Mouse (Mus musculus) G1E (cell line): ENCODE data around the gene Cbx3. TPM values are rescaled to one million over a fixed set of nuclear protein-coding genes. Genes with fewer than 3 reads are reported as not detected.
A peak's percentile ranks its signal among the peaks of the same experiment; 100 is the strongest.
"Not testable (repeated sequence)": the region's sequence is repeated elsewhere in the genome, so short reads cannot be mapped to it uniquely, and the experiment has no call there.

Experiments
- ATAC-seq: 2 replicates; pipeline ENCODE4 v1.8.0; 2016; ENCODE audit warnings: mild to moderate bottlenecking; ENCODE audit not compliant: insufficient number of reproducible peaks, poor library complexity, low FRiP score, severe bottlenecking; ENCODE audit errors: extremely low read depth
- DNase-seq: peaks from one replicate; pipeline ENCODE4 v3.0.0; 2012; ENCODE audit warnings: low spot score
- H3K27me3 ChIP-seq: 2 replicates; pipeline ENCODE4 v1.6.1; 2012; ENCODE audit warnings: mild to moderate bottlenecking, low read length, inconsistent platforms; ENCODE audit not compliant: insufficient read depth
- H3K36me3 ChIP-seq: replicated peaks from 2 replicates; pipeline ENCODE3; 2012; ENCODE audit warnings: mild to moderate bottlenecking, inconsistent platforms
- H3K4me1 ChIP-seq: 2 replicates; pipeline ENCODE4 v1.6.1; 2012; ENCODE audit warnings: low read depth, low read length, inconsistent platforms, mixed read lengths; ENCODE audit not compliant: insufficient read depth
- H3K4me3 ChIP-seq: 2 replicates; pipeline ENCODE4 v1.5.1; 2012; ENCODE audit warnings: low read depth, mild to moderate bottlenecking, inconsistent platforms, low read length, moderate library complexity, mixed read lengths
- H3K9me3 ChIP-seq: replicated peaks from 2 replicates; pipeline ENCODE4 v1.6.1; 2012; ENCODE audit warnings: inconsistent platforms
- CTCF ChIP-seq: IDR thresholded peaks from 2 replicates; pipeline ENCODE4 v1.5.1; 2012; ENCODE audit warnings: low read depth, low read length, inconsistent platforms, mixed read lengths
- GATA1 ChIP-seq: IDR thresholded peaks from 2 replicates; pipeline ENCODE4 v1.6.1; 2012; ENCODE audit warnings: borderline replicate concordance, low read length, inconsistent platforms, mixed read lengths
- GATA2 ChIP-seq: IDR thresholded peaks from 2 replicates; pipeline ENCODE4 v1.6.1; 2012; ENCODE audit warnings: low read depth, low read length, inconsistent platforms, borderline replicate concordance
- POLR2AphosphoS5 ChIP-seq: IDR thresholded peaks from 2 replicates; pipeline ENCODE4 v1.6.1; 2012; ENCODE audit warnings: low read depth, low read length, inconsistent platforms; ENCODE audit not compliant: insufficient replicate concordance
- TAL1 ChIP-seq: conservative IDR thresholded peaks from 2 replicates; pipeline ENCODE4 v1.6.1; 2012; ENCODE audit warnings: low read depth, low read length, inconsistent platforms, mixed read lengths
- polyA plus RNA-seq: library from polyadenylated mRNA; stranded (reverse); fragments of >175 nt; gene quantifications from 2 replicates; pipeline ENCODE4 v1.2.3, GENCODE M21; 2012
- total RNA-seq, 2 experiments: library from RNA; stranded (forward) in 1 of 2; stranded (reverse) in 1 of 2; fragments of 200-1000 nt in 1 of 2; fragments of >200 nt in 1 of 2; fragmentation: Nextera tagmentation in 1 of 2; gene quantifications; 2 replicates each; pipeline ENCODE4 v1.2.3; 2014 to 2017

Gene Cbx3
- total and polyA plus RNA-seq, 3 experiments, result 98.2 to 598 (median 254) TPM

GRCm38 (mm10) chr6:51481548-51481947 lies 11.4 kb downstream of the Cbx3 start:
- Histone ChIP-seq H3K9me3 (no peaks in the 10 kb centered on the region), H3K4me1 (peaks cover 13% of the 10 kb centered on the region), H3K36me3 (peaks cover 62% of the 10 kb centered on the region), H3K27me3 (no peaks in the 10 kb centered on the region), H3K4me3 (no peak overlapping the region)
- no peak for ATAC-seq
- no peak for TF ChIP-seq TAL1
- TF ChIP-seq POLR2AphosphoS5, result no peak
- TF ChIP-seq CTCF, result no peak
- TF ChIP-seq GATA1, result no peak
- no peak for TF ChIP-seq GATA2
- no peak for DNase-seq

GRCm38 (mm10) chr6:51483861-51484260 lies 13.7 kb downstream of the Cbx3 start:
- TF ChIP-seq POLR2AphosphoS5 (no peak), TAL1 (no peak), GATA2 (no peak), GATA1 (no peak), CTCF (no peak)
- no peaks in the 10 kb centered on the region for H3K27me3 ChIP-seq
- H3K36me3 ChIP-seq, result peaks cover 45% of the 10 kb centered on the region
- H3K4me1 ChIP-seq, result peaks cover 4% of the 10 kb centered on the region
- H3K4me3 ChIP-seq, result no peak overlapping the region
- no peak for DNase-seq
- no peak for ATAC-seq
- H3K9me3 ChIP-seq, result peaks cover 6% of the 10 kb centered on the region

- ATAC-seq, H3K4me1 ChIP-seq, H3K4me3 ChIP-seq, DNase-seq, H3K27me3 ChIP-seq, H3K9me3 ChIP-seq: not testable (repeated sequence)
- H3K36me3 ChIP-seq, result peaks cover 38% of the 10 kb centered on the region
These were observed 14.4 kb downstream of the Cbx3 start for GRCm38 (mm10) chr6:51484556-51484955.

GRCm38 (mm10) chr6:51485646-51486045 lies 15.5 kb downstream of the Cbx3 start:
- peaks cover 27% of the 10 kb centered on the region for H3K36me3 ChIP-seq
- TF ChIP-seq GATA1 (no peak), CTCF (no peak), TAL1 (no peak), POLR2AphosphoS5 (no peak), GATA2 (no peak)
- no peaks in the 10 kb centered on the region for H3K4me1 ChIP-seq
- H3K4me3 ChIP-seq, result no peak overlapping the region
- DNase-seq, result no peak
- ATAC-seq, result peak; percentile 15; the same call in 1 of the 2 replicates
- H3K9me3 ChIP-seq, result peaks cover 6% of the 10 kb centered on the region
- H3K27me3 ChIP-seq, result no peaks in the 10 kb centered on the region; the same call in 1 of the 2 replicates

- ATAC-seq, result no peak
- TF ChIP-seq TAL1 (no peak), GATA2 (no peak), CTCF (no peak), GATA1 (no peak), POLR2AphosphoS5 (no peak)
- Histone ChIP-seq H3K27me3 (no peaks in the 10 kb centered on the region; the same call in 1 of the 2 replicates), H3K4me1 (no peaks in the 10 kb centered on the region), H3K36me3 (peaks cover 21% of the 10 kb centered on the region), H3K4me3 (no peak overlapping the region), H3K9me3 (peaks cover 6% of the 10 kb centered on the region)
- no peak for DNase-seq
These were observed 16.0 kb downstream of the Cbx3 start for GRCm38 (mm10) chr6:51486076-51486710.

GRCm38 (mm10) chr6:51486731-51487130 lies 16.6 kb downstream of the Cbx3 start:
- TF ChIP-seq TAL1, result no peak
- no peak for TF ChIP-seq CTCF
- TF ChIP-seq GATA2, result no peak
- TF ChIP-seq POLR2AphosphoS5, result no peak
- TF ChIP-seq GATA1, result no peak
- Histone ChIP-seq H3K9me3 (peaks cover 6% of the 10 kb centered on the region), H3K4me1 (no peaks in the 10 kb centered on the region), H3K27me3 (no peaks in the 10 kb centered on the region; the same call in 1 of the 2 replicates), H3K4me3 (no peak overlapping the region), H3K36me3 (peaks cover 16% of the 10 kb centered on the region)
- ATAC-seq, result no peak
- no peak for DNase-seq

GRCm38 (mm10) chr6:51489787-51490186 lies 19.6 kb downstream of the Cbx3 start:
- Histone ChIP-seq H3K4me1 (no peaks in the 10 kb centered on the region), H3K4me3 (no peak overlapping the region), H3K36me3 (no peaks in the 10 kb centered on the region), H3K27me3 (peaks cover under 1% of the 10 kb centered on the region; the same call in 1 of the 2 replicates), H3K9me3 (peaks cover 6% of the 10 kb centered on the region)
- no peak for ATAC-seq
- DNase-seq, result no peak
- TF ChIP-seq GATA2, result no peak
- no peak for TF ChIP-seq CTCF
- no peak for TF ChIP-seq TAL1
- no peak for TF ChIP-seq GATA1
- TF ChIP-seq POLR2AphosphoS5, result no peak
